Mouse (Mus musculus) testis, adult 10 weeks (tissue): ENCODE measurements around the gene Gm1979. TPM values are rescaled to one million over a fixed set of nuclear protein-coding genes. Genes with fewer than 3 reads are reported as not detected.

ENCODE experiments used
- polyA plus RNA-seq: library from polyadenylated mRNA; stranded (reverse); fragments of 350-450 nt; fragmentation: Illumina TruSeq; extraction: RNeasy Lipid Tissue Mini Kit (QIAGEN cat#74804); gene quantifications from one replicate; pipeline ENCODE4 v1.2.3, GENCODE M21; 2014; ENCODE audit warnings: low read depth, low replicate concordance

The Gm1979 gene
- polyA plus RNA-seq = 4.2 TPM

DNA sequence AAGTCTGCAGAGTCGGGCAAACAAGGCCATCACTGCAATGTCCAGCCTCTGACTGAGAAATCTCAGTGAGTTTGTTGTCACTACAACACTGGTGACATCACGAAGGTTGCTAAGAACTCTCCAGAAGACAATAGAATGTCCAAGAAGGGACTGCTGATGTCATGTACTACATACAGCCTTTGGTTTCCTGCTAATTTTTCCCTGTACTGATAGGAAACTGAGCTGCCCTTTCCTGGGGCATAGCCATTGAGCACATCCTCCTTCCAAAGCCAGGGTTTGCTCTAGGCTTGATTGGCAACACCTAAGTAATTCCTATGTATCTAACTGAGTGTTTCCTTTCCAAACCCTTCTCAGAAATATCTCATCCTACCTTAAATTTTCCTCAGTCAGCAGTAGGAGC, at the start of gene Gm1979:
TSS of gene Gm1979 (minus strand) at position 101 of the 400 bp plus-strand sequence.

DNA sequence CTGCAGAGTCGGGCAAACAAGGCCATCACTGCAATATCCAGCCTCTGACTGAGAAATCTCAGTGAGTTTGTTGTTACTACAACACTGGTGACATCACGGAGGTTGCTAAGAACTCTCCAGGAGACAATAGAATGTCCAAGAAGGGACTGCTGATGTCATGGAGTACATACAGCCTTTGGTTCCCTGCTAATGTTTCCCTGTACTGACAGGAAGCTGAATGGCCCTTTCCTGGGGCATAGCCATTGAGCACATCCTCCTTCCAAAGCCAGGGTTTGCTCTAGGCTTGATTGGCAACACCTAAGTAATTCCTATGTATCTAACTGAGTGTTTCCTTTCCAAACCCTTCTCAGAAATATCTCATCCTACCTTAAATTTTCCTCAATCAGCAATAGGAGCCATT, 34.9 kb upstream of the Gm1979 start, which contains the start of gene Speer4a:
TSS of gene Speer4a (minus strand) at position 101 of the 400 bp plus-strand sequence.

GRCm38 (mm10) chr5:26022816-26023215, 18.2 kb upstream of the Gm1979 start, which contains the start of gene Gm5862:
TSS of gene Gm5862 (minus strand) at chr5:26022916.

GRCm38 (mm10) chr5:25988550-25988949, 16.0 kb downstream of the Gm1979 start, which contains the start of gene Gm21698:
TSS of gene Gm21698 (minus strand) at chr5:25988650.

DNA sequence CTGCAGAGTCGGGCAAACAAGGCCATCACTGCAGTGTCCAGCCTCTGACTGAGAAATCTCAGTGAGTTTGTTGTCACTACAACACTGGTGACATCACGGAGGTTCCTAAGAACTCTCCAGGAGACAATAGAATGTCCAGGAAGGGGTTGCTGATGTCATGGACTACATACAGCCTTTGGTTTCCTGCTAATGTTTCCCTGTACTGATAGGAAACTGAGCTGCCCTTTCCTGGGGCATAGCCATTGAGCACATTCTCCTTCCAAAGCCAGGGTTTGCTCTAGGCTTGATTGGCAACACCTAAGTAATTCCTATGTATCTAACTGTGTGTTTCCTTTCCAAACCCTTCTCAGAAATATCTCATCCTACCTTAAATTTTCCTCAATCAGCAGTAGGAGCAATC, 32.0 kb downstream of the Gm1979 start, which contains the start of gene Gm21680:
TSS of gene Gm21680 (minus strand) at position 101 of the 400 bp plus-strand sequence.

DNA sequence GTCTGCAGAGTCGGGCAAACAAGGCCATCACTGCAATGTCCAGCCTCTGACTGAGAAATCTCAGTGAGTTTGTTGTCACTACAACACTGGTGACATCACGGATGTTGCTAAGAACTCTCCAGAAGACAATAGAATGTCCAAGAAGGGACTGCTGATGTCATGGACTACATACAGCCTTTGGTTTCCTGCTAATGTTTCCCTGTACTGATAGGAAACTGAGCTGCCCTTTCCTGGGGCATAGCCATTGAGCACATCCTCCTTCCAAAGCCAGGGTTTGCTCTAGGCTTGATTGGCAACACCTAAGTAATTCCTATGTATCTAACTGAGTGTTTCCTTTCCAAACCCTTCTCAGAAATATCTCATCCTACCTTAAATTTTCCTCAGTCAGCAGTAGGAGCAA, 50.3 kb downstream of the Gm1979 start, which contains the start of gene Gm21671:
TSS of gene Gm21671 (minus strand) at position 101 of the 400 bp plus-strand sequence.

Other genes starting within 250 kb of the Gm1979 start
- 3.2 TPM for gene Actr3b, start 244.8 kb downstream of the Gm1979 start, polyA plus RNA-seq
- gene Gm21663, start 62.4 kb downstream of the Gm1979 start, polyA plus RNA-seq = 10.6 TPM
- 1.8 TPM for gene Gm21671, start 50.4 kb downstream of the Gm1979 start, polyA plus RNA-seq
- gene Gm21680, start 32.1 kb downstream of the Gm1979 start, polyA plus RNA-seq = 2.5 TPM
- gene Gm21698, start 16.1 kb downstream of the Gm1979 start, polyA plus RNA-seq = 15.5 TPM
- gene Gm5862, start 18.1 kb upstream of the Gm1979 start, polyA plus RNA-seq = 5.2 TPM
- gene Speer4a, start 34.8 kb upstream of the Gm1979 start, polyA plus RNA-seq = 4.2 TPM
- gene Gm7347, start 53.8 kb upstream of the Gm1979 start, polyA plus RNA-seq = 7.5 TPM
- gene Gm10471, start 84.5 kb upstream of the Gm1979 start, polyA plus RNA-seq = 2.3 TPM
- 10.8 TPM for gene 5031410I06Rik, start 100.6 kb upstream of the Gm1979 start, polyA plus RNA-seq
- 11.9 TPM for gene Gm10220, start 116.6 kb upstream of the Gm1979 start, polyA plus RNA-seq